Mouse (Mus musculus): ENCODE results near the gene Flot2. TPM values are rescaled to one million over a fixed set of nuclear protein-coding genes. Genes with fewer than 3 reads are reported as not detected.

Flot2 gene
- total RNA-seq, 2 experiments from 2014 or later: 71.4 to 98.4 TPM

DNA sequence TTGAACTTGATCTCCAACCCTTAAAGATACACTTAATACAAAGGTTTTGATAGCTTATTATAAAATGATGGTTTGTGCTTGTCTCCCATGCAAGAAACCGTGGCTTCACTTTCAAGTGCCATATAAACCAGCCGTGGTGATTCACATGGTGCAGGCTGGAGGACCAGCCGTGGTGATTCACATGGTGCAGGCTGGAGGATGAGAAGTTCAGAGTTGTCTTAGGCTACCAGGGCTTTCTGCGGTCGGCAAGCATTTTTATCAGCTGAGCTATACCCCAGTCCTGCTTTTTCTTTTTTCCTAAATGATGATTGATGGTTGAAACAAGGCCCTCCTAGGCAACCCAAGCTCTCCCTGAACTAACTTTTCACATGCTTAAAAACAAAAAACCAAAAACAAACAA is 64.4 kb downstream of the Flot2 start:
- peak; percentile 23 to 29 for DNase-seq

DNA sequence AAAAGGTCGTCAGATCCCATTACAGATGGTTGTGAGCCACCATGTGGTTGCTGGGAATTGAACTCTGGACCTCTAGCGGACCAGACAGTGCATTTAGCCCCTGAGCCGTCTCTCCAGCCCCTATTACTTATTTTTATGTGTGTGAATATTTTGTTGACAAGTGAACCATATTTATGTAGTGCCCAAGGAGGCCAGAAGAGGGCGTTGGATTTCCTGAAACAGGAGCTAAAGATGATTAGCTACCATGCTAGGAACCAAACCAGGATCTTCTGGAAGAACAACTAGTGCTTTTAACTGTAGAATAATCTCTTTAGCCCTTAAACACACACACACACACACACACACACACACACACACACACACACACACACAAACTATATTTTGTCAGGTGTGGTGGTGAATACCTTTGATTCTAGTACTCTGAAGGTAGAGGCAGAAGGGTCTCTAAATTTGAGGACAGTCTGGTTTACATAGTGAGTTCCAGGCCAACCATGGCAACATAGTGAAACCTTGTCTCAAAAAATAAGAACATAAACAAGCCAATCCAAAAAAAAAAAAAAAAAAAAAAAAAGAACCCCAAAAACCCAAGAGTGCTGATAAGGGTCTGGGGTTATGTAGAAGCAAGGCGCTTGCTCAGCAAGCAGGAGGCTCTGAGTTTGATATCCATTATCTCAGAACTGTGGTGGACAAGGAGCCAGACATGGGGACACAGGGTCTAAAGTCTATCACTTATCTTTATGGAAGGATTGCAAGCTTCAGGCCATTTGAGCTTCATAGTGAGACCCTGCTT is 65.4 kb downstream of the Flot2 start:
- no peak for DNase-seq

DNA sequence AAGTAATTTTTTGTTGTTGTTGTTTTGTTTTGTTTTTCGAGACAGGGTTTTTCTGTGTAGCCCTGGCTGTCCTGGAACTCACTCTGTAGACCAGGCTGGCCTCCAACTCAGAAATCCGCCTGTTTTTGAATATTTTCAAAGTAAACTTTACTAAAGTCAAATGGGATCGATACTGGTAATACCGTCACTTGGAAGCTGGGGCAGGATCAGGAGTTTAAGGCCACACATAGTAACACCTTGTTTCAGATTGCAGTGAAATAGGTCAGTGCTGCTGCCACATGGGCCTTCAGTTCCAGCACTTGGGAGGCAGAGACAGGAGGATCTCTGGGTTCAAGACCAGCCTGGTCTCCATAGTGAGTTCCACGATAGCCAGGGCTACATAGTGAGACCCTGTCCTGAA is 66.8 kb downstream of the Flot2 start:
- DNase-seq: no peak

Small RNAs within 50 kb of the gene (microRNA-seq; reads per million reads assigned to microRNA genes)
- 585 reads per million, percentile 73 among the genes with 10 or more reads in this experiment for gene Mir144
- gene Mir451a: not detected
- gene Mir451b: not detected

Other genes starting within 250 kb of the Flot2 start
- 1 to 10 TPM; 1.2 to 3.2 TPM for gene Pipox, start 143.8 kb upstream of the Flot2 start, total RNA-seq (2021)
- gene Sez6, start 107.1 kb upstream of the Flot2 start, total RNA-seq (2021): 1 to 10 TPM; 1.7 to 1.9 TPM
- 10 to 100 TPM; 46.6 to 50.8 TPM for gene Phf12, start 55.2 kb upstream of the Flot2 start, total RNA-seq (2021)
- 10 to 100 TPM; 12.1 to 15.2 TPM for gene Dhrs13, start 5.7 kb upstream of the Flot2 start, total RNA-seq (2021)
- gene Eral1, start 42.5 kb downstream of the Flot2 start, total RNA-seq (2021): 10 to 100 TPM; 30.0 to 33.6 TPM
- 10 to 100 TPM; 16.9 to 20.3 TPM for gene Fam222b, start 56.7 kb downstream of the Flot2 start, total RNA-seq (2021)
- gene Traf4, start 127.7 kb downstream of the Flot2 start, total RNA-seq (2021): 10 to 100 TPM; 24.8 to 38.0 TPM
- 10 to 100 TPM; 10.5 to 11.3 TPM for gene Nek8, start 138.7 kb downstream of the Flot2 start, total RNA-seq (2021)
- gene Tlcd1, start 138.8 kb downstream of the Flot2 start, total RNA-seq (2021): 10 to 100 TPM; 41.5 to 88.1 TPM
- 1,000 to 10,000 TPM; 1,640 to 1,911 TPM for gene Rpl23a, start 145.7 kb downstream of the Flot2 start, total RNA-seq (2021)
- 10 to 100 TPM; 85.9 to 89.9 TPM for gene Rab34, start 150.5 kb downstream of the Flot2 start, total RNA-seq (2021)
- 10 to 100 TPM; 14.1 to 15.2 TPM for gene Proca1, start 155.5 kb downstream of the Flot2 start, total RNA-seq (2021)
- gene Sdf2, start 207.8 kb downstream of the Flot2 start, total RNA-seq (2021): 100 to 1,000 TPM; 107 to 112 TPM
- 10 to 100 TPM; 57.2 to 76.6 TPM for gene Supt6, start 208.1 kb downstream of the Flot2 start, total RNA-seq (2021)
- 100 to 1,000 TPM; 150 to 176 TPM for gene 2610507B11Rik, start 223.8 kb downstream of the Flot2 start, total RNA-seq (2021)

Data from adrenal gland, postnatal 36 days (tissue).